Mouse (Mus musculus): ENCODE results near the gene Cped1.
"Not testable (repeated sequence)": the region's sequence is repeated elsewhere in the genome, so short reads cannot be mapped to it uniquely, and the experiment has no call there.

The Cped1 gene

DNA sequence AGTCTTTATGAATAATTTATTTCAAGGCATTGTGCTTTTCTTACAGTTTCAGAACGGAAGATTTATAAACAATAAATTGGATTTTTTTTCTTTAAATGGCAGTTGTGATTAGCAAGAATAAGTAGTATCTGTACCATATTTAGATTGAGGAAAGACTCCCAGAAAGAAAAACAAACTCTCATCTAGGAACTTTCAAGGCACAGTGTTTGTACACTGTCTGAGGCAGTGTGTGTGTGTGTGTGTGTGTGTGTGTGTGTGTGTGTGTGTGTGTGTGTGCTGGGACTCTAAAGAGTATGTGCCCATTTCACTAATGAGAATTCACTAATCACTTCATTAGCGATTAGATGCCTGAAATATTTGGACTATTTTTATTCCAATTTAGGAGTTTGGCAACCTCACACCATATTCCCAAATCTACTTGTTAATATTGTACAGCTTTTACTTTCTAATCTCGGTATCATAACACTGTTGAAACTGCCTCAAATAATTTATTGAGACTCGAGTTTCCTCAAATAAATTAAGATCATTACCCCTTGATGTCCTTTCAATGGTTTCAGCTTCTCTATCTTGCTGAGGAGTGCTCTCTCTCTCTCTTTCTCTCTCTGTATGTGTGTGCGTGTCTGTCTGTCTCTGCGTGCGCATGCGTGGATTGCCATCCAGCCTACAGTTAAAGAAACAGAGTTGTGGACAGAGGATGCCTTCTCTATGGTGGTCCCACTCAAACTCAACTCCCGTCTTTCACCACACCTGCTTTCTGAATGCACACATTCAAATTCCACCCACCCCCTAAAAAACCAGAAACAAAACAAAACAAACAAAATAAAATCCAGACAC lies 41.3 kb downstream of the Cped1 start:
- DNase-seq (ENCODE audit: low spot score): no peak

DNA sequence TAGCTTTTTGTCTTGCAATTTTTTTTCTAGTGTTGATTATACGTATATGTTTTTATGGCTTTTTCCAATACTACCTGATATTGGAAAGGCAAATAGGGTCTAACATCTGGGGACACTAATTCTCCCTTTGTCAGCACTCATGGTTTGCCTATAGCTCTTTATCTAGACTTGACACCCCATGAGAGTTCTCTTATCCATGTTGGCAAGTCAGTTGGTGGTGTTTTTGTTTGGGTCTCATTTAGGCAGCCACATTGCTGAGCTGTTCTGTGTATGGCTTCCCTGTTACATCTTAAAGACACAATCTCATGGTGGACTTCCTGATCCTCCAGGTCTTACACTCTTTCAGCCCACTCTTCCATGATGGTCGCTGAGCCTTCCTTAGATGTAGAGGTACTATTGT lies 42.1 kb downstream of the Cped1 start:
- DNase-seq (ENCODE audit: low spot score): no peak

DNA sequence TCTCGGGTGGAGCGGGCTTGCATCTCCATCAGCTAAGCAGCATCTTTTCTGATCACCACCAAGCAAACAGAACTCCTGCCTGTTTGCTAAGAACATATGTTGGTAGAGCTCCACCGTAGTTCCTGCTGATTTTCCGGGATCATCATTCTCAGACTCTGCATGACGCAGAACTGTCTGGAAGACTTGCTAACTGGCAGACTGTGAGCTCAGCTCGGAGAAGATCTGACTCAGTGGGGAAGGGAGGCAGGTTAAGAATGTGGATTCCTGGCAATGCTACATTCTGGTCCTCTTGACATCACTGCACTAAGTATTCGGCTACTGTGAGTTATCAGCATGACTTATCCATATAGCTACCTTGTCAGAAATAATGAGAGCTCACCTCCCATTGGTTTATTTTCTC lies 44.7 kb downstream of the Cped1 start:
- DNase-seq (ENCODE audit: low spot score): no peak

DNA sequence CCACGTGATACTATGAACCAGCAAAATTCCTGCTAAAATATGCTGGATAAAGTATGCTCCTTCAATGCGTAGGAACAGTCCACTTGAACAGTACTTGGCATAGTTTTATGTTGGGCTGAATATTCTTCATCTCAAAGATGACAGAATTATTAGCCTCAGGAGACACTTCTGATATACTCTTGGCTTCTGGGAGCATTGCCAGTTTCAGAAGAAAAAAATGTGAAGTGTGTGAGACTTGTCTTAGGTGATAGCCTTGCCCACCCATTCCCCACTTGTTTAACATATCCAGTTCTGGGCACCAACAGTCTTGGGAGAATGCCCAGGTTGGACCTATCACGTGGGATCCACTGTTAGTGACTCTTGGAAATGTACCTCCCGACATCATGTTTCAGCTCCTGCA lies 47.5 kb downstream of the Cped1 start:
- no peak for DNase-seq (ENCODE audit: low spot score)

DNA sequence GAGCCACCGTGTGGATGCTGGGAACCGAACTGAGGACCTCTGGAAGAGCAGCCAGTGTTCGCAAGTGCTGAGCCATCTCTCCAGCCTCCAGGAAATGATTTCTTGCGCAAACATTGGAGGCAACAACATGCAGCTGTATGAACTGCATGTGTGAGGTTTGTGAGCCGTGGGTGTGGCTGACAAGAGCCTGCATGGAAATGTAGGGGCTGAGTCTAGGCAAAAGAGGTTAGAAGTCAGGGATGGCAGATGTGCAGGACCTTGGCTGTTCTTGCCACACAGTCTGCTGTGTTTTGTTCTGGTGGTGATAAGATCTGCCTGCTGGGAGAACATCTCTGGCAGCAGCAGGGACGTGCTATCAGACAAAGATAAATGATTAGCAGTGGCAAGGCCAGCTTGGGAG lies 49.7 kb downstream of the Cped1 start:
- DNase-seq (ENCODE audit: low spot score): no peak

DNA sequence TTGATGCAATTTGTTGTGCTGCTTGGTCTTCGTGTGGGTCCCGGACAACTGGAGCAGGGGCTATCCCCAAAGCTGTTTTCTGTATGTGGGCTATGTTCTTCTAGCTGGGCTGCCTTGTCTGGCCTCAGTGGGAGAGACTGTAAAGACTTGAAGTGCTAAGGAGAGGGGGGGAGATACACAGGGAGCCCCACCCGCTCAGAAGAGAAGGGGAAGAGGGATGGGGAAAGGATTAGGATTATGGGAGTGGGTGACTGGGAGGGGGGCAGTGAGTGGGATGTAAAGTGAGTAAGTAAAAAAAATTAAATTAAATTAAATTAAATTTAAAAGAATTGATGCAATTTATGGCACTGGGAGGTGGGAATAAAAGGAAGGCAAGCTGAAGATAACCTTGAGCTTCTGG lies 50.2 kb downstream of the Cped1 start:
- no peak for DNase-seq (ENCODE audit: low spot score)

DNA sequence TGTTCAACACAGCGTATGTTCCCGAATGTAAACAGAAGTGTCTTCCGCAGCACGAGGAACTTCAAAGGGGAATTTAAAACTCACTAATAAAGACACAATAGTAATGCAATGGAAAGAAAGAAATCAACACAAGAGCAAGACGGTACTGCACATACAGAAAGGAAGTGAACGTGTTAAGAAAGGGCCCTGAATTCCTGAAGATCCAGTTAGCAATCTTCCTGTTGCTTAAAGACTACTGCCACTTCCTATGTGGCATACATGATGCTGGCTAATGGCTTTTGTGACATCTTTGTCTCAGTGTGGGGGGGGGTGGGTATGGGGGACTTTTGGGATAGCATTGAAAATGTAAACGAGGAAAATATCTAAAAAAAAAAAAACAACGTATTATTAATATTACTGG lies 50.7 kb downstream of the Cped1 start:
- DNase-seq (ENCODE audit: low spot score): no peak

DNA sequence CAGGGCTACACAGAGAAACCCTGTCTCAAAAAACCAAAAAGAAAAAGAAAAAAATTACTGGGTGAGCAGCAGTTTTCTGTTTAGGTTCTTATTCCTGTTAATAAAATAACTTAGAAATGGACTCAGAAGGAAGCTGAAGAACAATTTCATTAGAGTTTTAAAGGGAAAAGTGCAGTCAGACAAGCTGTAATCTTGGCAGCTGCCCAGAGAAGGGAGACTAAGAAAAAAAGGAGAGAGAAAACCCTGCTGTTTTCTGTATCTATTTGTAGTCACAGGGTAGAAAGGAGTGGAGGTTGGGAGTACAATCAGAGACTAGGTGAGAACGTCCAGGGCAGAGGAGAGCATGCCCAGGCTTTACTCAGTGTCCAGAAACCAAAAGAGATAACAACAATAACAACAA lies 51.2 kb downstream of the Cped1 start:
- DNase-seq (ENCODE audit: low spot score): no peak

DNA sequence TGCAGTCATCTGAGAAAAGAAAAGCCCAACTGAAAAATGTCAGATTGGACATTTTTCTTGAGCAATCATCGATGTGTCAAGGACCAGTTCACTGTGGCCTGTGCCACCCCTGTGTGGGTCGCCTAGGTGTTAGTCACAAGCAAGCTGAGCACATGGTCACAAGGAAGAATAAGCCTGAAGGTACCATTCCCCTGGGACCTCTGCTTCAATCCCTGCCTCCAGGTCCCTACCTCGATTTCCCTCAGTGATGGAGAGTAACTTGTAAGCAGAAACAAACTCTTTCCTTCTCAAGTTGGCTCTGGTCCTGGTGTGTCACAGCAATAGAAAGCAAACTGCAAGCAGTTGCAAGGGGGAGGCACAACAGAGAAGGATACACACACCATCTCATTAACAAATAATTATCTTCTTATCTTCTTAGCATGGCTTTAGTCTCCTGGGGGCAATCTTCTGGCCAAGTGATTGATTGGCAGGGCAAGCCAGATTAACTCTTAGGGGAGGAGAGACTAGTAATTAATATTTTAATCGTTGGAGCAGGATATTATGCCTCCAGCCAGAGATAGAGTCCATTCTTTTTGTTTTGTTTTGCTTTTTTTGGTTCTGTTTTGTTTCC lies 51.8 kb downstream of the Cped1 start:
- no peak for DNase-seq (ENCODE audit: low spot score)

DNA sequence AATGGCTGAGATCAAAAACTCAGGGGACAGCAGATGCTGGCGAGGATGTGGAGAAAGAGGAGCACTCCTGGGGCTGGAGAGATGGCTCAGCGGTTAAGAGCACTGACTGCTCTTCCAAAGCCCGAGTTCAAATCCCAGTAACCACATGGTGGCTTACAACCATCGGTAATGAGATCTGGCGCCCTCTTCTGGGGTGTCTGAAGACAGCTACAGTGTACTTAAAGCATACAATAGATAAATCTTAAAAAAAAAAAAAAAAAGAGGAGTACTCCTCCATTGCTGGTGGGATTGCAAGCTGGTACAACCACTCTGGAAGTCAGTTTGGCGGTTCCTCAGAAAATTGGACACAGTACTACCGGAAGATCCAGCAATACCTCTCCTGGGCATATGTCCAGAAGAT lies 54.0 kb downstream of the Cped1 start:
- not testable (repeated sequence) for DNase-seq (ENCODE audit: low spot score)

DNA sequence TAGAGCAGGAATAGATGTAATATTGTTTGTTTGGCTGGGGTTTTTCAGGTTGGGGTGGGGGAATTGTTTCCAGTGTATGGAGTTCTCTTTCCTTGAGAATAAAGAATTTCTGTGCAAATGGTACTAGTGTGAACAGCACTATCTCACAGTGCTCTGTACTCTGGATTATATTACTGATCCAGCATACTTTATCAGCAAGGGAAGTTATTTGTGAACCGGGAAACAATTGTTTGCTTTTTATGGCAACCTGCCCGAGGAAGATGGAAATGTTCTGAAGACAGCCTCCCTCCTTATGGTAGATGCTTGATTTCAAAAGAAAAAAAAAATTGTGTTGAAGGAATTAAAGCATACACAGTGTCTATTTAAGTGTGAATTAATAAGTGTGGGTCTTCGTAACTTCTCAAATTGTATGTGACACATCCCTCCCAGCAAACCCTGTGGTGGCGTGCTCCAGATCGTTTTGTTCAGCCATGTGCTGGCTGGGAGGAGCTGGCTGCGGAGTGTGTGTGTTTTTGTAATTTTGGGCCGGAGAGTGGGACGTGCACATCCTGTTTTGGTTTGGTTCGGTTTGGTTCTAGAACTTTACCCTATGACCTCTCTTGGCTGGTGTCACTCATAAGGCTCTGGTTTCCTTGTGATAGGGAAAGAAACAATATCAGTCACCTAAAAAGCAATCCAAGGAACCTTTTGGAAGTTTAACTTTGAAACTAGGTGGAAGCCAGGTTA lies 59.3 kb downstream of the Cped1 start:
- no peak for DNase-seq (ENCODE audit: low spot score)

DNA sequence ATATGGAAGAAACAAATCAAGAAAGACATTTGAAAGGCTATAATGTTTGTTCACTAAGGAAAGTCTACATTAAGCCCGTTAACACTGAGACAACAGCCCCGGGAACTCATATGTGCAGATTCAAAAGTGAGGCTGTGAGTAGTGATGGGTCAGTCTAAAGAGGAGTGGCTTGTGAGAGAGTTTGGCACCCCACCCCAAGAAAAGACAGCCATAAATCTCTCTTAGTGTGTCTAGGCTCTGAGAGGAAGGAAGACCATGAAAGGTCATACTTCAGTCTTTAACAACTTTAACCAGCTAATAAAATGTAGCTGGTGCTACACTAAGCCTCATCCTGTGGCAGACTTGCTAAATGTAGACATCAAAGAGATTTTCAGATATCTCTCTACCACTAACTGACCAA lies 61.4 kb downstream of the Cped1 start:
- no peak for DNase-seq (ENCODE audit: low spot score)

DNA sequence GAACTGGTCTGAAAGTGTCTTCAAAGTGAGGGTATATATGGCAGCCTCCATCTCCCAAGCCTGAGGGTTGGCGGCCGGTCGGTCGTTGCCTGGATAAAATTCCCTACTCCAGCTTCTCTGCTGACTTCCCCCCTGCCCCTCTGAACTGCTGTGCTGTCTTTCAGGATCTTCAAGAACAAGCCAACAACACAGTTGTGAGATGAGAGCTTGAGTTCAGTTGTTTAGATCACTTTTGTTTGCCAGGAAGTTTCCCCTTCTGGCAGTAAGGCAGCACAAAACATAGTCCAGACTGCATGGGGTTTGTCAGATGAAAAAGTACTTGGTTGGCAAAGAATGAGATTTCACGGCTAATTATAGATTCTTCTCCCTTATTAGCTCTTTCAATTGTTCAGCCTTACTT lies 63.4 kb downstream of the Cped1 start:
- no peak for DNase-seq (ENCODE audit: low spot score)

DNA sequence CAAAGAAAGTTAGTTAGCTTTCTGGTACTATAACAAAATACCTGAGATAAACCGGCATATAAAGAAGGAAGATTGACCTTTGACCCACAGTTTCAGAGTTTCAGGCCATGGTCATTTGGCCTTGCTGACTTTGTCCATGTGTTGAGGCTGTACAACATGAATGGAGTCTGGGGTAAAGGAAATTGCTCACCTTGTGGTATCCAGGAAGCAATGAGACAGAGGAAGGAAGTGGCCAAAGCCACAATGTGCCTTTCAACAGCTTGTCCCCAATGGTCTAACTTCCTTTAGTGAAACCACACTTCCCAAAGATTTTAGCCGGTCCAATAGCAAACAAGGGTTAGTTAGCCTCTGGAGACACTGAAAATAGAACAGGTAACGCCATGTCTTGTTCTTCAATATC lies 65.8 kb downstream of the Cped1 start:
- DNase-seq (ENCODE audit: low spot score): no peak

DNA sequence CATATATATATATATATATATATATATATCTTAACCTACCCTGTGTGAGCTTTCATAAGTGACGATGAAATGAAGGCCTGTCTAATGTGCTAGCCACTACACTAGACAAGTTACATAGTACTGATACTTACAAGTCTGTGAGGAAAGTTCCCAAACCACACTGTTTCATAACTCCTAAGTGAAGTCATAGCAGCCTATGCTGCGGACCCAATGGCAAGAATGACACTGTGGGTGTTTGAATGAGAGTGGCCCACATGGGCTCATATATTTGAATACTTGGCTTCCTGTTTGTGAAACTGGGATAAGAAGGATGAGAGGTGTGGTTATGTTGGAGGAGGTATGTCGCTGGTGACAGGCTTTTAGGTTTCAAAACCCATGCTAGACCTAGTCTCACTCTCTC lies 67.3 kb downstream of the Cped1 start:
- no peak for DNase-seq (ENCODE audit: low spot score)

DNA sequence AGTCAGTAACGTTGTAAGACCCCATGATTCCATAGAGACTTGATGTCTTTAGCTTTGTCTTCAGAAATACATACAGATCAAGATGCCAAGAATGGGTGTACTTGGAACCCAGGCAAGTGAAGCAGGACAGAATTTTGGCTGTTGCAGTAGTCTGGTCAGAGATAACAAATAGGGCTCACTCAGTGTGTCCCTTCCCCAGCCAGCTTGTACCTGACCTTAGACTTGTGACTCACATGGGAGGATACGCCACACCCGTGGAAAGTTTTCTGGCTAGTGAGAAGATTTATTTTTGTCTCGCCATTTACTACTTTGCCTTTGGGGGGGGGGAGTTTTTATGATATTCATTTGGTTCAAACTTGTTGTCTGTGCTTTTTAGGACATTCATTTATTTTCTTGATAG lies 78.6 kb downstream of the Cped1 start:
- DNase-seq (ENCODE audit: low spot score): no peak

DNA sequence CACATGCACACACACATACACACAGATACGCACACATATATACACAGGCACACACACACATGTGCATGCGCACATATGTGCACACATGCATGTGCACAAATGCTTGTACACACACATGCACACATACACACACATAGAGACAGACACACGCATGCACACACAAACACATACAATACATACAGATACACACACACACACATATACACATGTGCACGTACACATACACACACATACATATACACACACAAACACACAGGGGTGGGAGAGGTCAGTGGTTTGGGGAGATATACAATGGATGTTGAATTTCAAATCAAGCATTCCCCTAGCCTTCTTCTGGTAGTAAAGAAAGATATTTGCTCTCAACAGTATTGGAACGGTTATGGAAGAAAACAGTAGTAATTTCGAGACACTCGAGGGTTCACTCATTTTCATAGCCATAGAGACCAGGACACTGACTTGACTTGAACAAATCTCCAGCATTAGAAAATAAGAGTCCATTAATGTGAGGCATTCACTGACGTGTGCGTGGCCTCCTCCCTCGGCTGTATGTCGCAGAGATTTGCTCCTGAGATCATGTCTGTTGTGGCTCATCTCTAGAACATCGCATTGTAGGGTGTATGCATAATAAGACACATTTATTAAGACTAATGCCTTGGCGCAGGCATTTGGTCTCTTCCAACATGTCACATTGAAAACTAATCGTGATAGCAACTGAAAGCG lies 85.0 kb downstream of the Cped1 start:
- DNase-seq (ENCODE audit: low spot score): no peak

DNA sequence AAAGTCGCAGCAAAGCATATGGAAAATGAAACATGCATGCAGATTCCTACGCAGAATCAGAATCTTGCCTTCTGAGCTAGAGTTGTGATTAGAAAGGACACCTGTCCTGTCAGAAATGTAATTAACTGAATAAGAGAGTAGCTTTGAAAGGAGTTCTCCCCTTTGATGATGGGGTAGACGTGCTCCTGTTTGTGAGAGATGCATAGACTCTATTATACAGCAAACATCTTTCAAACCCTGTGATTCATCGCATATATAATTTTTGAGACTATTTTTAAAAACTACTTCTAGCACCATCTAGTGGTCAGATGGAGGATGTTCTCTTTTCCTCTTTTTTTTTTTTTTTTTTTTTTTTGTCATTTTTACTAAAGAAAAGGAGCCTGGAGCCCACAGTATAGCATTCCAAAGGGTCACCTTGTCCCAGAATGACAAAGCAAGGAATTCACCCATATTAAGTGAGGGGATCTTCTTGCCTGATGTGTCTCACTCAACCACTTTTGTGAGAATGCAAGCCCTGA lies 85.7 kb downstream of the Cped1 start:
- DNase-seq (ENCODE audit: low spot score): no peak

DNA sequence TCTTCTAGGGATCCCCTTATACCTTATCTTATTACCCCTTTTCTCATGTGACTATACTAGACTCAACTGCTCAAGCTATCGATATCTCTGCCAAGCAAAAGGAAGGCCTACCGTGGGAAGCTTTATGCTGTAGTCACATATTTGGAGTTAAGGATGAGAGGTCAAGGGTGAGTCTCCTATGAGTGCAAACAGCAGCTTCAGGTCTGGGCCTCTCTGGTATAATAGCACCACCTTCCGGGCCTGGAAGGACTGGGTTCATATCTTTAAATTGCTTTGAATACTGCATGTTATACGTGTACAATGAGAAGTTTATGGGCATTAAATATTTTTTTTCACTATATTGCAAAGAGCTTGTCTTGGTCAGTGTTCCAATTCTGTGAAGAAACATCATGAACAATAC lies 87.0 kb downstream of the Cped1 start:
- DNase-seq (ENCODE audit: low spot score): no peak

DNA sequence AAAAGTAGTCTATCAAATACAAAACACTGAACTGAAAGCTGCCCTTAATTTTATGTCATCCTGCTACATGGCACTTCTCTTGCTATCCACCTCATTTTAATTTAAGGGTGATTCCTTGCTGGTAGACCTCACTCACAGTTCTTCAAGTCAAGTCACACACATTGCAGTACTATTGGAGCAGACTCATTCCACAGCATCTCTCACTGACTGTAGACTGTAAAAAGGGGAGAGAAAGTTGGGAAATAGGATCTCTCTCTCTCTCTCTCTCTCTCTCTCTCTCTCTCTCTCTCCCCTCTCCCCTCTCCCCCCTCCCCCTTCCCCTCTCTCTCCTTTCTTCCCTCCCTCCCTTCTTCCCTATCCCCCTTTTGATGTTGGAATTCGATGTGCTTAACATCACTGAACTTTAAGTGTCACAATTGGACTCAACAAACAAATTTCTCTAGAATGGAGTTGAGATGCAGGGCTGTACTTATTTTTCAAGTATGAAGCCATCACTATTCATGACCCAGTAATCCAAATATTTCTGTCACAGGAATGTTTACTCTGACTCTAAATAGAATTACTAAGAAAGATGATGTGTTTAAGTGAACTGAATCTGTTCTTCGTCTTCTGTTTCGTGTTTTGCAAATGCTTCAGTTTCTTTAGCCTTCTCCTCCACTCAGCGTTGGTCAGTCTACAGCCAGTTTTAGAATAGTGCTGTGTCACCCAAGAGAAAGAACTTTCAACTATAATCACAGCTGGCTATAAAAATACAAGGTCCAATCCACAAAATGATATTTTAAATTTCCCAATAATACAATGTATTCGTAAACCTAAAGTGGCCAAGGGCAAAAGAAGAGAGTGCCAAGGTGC lies 88.7 kb downstream of the Cped1 start:
- DNase-seq (ENCODE audit: low spot score): no peak

DNA sequence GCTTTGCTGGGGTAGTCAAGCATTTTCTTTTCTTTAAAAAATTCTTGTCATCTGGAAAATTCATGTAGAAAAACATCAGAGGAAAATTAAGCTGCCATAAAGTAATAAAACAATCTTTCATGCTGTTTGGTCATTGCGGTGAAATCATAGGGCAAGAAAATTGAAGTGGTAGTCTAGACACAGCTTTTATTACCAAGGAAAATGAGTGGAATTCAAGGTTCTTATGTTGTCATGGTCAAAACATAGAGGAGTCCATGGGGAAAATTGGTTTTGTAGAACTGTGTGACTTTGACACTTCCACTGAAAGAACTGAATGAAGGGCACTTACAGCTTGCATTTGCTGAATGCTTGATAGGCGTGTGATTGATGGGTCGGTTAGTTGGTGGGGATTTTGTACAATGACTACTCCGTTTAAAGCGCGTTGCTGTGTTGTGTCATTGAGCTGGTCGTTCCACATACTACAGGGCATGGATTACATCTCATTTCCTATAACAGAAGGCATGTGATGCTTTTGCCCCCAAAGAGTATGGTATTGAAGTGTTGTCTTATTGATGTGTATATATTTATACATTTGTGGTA lies 93.1 kb downstream of the Cped1 start:
- no peak for DNase-seq (ENCODE audit: low spot score)

Measured in T-cell, adult 2 months (primary cell).